Mouse (Mus musculus): Measurements from ENCODE around the gene Pawr.

Gene Pawr

GRCm38 (mm10) chr10:108331784-108332561 lies at the start of gene Pawr:
Pawr (plus strand) TSS chr10:108332121.
- DNase-seq (ENCODE audit: low spot score) = peak; percentile 87

GRCm38 (mm10) chr10:108282351-108282750 lies 49.6 kb upstream of the Pawr start:
- no peak for DNase-seq (ENCODE audit: low spot score)

GRCm38 (mm10) chr10:108283418-108283817 lies 48.5 kb upstream of the Pawr start:
- DNase-seq (ENCODE audit: low spot score) = no peak

- DNase-seq (ENCODE audit: low spot score) = no peak
These were observed 48.1 kb upstream of the Pawr start for GRCm38 (mm10) chr10:108283837-108284236.

- no peak for DNase-seq (ENCODE audit: low spot score)
These were observed 47.5 kb upstream of the Pawr start for GRCm38 (mm10) chr10:108284445-108284844.

GRCm38 (mm10) chr10:108284977-108285376 lies 46.9 kb upstream of the Pawr start:
- DNase-seq (ENCODE audit: low spot score) = no peak

- no peak for DNase-seq (ENCODE audit: low spot score)
These were observed 45.1 kb upstream of the Pawr start for GRCm38 (mm10) chr10:108286658-108287437.

- no peak for DNase-seq (ENCODE audit: low spot score)
These were observed 44.5 kb upstream of the Pawr start for GRCm38 (mm10) chr10:108287438-108287801.

GRCm38 (mm10) chr10:108290046-108290445 lies 41.9 kb upstream of the Pawr start:
- DNase-seq (ENCODE audit: low spot score) = no peak

- DNase-seq (ENCODE audit: low spot score) = no peak
These were observed 40.0 kb upstream of the Pawr start for GRCm38 (mm10) chr10:108291688-108292471.

GRCm38 (mm10) chr10:108292651-108293050 lies 39.3 kb upstream of the Pawr start:
- no peak for DNase-seq (ENCODE audit: low spot score)

- no peak for DNase-seq (ENCODE audit: low spot score)
These were observed 38.2 kb upstream of the Pawr start for GRCm38 (mm10) chr10:108293620-108294195.

GRCm38 (mm10) chr10:108294766-108295165 lies 37.2 kb upstream of the Pawr start:
- DNase-seq (ENCODE audit: low spot score) = no peak

- no peak for DNase-seq (ENCODE audit: low spot score)
These were observed 35.5 kb upstream of the Pawr start for GRCm38 (mm10) chr10:108296446-108296845.

GRCm38 (mm10) chr10:108298261-108298660 lies 33.7 kb upstream of the Pawr start:
- no peak for DNase-seq (ENCODE audit: low spot score)

GRCm38 (mm10) chr10:108298841-108299545 lies 32.9 kb upstream of the Pawr start:
- no peak for DNase-seq (ENCODE audit: low spot score)

- no peak for DNase-seq (ENCODE audit: low spot score)
These were observed 32.1 kb upstream of the Pawr start for GRCm38 (mm10) chr10:108299828-108300227.

GRCm38 (mm10) chr10:108300843-108301242 lies 31.1 kb upstream of the Pawr start:
- peak; percentile 89 for DNase-seq (ENCODE audit: low spot score)

- no peak for DNase-seq (ENCODE audit: low spot score)
These were observed 24.1 kb upstream of the Pawr start for GRCm38 (mm10) chr10:108307772-108308171.

GRCm38 (mm10) chr10:108310195-108310594 lies 21.7 kb upstream of the Pawr start:
- DNase-seq (ENCODE audit: low spot score) = no peak

- DNase-seq (ENCODE audit: low spot score) = no peak
These were observed 20.5 kb upstream of the Pawr start for GRCm38 (mm10) chr10:108311396-108311795.

GRCm38 (mm10) chr10:108313845-108314244 lies 18.1 kb upstream of the Pawr start:
- no peak for DNase-seq (ENCODE audit: low spot score)

All from retina, embryonic 14.5 days (tissue).